Mouse (Mus musculus) left cerebral cortex, postnatal 36 days (tissue): ENCODE measurements around the gene Yipf1. TPM values are rescaled to one million over a fixed set of nuclear protein-coding genes. Genes with fewer than 3 reads are reported as not detected.

ENCODE experiments used
- DNase-seq, 2 experiments: peaks; one replicate each; pipeline ENCODE4 v3.0.0; 2021 to 2022; ENCODE audit warnings: low spot score in 2 of 2, mixed read lengths in 1 of 2
- intact Hi-C: fragments of 180-260 bp; cut with DNase I; formaldehyde crosslinking; loops from one replicate; pipeline ENCODE4 v1.15.1; 2025
- total RNA-seq, 2 experiments: library from RNA; stranded (reverse); gene quantifications; 2 replicates each; pipeline ENCODE4 v1.2.3; 2021

Gene Yipf1
- 10 to 100 TPM; 41.7 to 45.8 TPM for total RNA-seq

- DNase-seq = peak; percentile 84 to 87
- intact Hi-C loops = loop anchor here (2.0 kb wide), 1 partner anchor 61 kb away; the partner anchor contains the start of genes Hspb11 and Lrrc42
Measured at GRCm38 (mm10) chr4:107313690-107314478, at the start of gene Yipf1. Gene Yipf1, plus strand, starts transcription at chr4:107314363.

- intact Hi-C loops = no loop called here
- no peak for DNase-seq
Measured at GRCm38 (mm10) chr4:107273683-107274082, 40.5 kb upstream of the Yipf1 start.

- no peak for DNase-seq
- intact Hi-C loops = no loop called here
Measured at GRCm38 (mm10) chr4:107274511-107274910, 39.7 kb upstream of the Yipf1 start.

- no peak for DNase-seq
- intact Hi-C loops = no loop called here
Measured at GRCm38 (mm10) chr4:107278188-107278707, 35.9 kb upstream of the Yipf1 start.

GRCm38 (mm10) chr4:107280843-107281475 is 33.2 kb upstream of the Yipf1 start:
- intact Hi-C loops = no loop called here
- DNase-seq = no peak

GRCm38 (mm10) chr4:107285446-107286200 is 28.5 kb upstream of the Yipf1 start:
- intact Hi-C loops = no loop called here
- DNase-seq = no peak

- no peak for DNase-seq
- intact Hi-C loops = no loop called here
Measured at GRCm38 (mm10) chr4:107286386-107286785, 27.8 kb upstream of the Yipf1 start.

GRCm38 (mm10) chr4:107287517-107287916 is 26.6 kb upstream of the Yipf1 start:
- intact Hi-C loops = no loop called here
- no peak for DNase-seq

- peak; percentile 11 to 17 for DNase-seq
Measured at GRCm38 (mm10) chr4:107291611-107292272, 22.4 kb upstream of the Yipf1 start.

GRCm38 (mm10) chr4:107292273-107292662 is 21.9 kb upstream of the Yipf1 start:
- intact Hi-C loops = no loop called here
- no peak for DNase-seq

More at GRCm38 (mm10) chr4:107291611-107292272, 22.4 kb upstream of the Yipf1 start:
- intact Hi-C loops = no loop called here

- intact Hi-C loops = no loop called here
- DNase-seq = no peak
Measured at GRCm38 (mm10) chr4:107298071-107298606, 16.0 kb upstream of the Yipf1 start.

- no peak for DNase-seq
- intact Hi-C loops = no loop called here
Measured at GRCm38 (mm10) chr4:107299779-107300340, 14.3 kb upstream of the Yipf1 start.

- intact Hi-C loops = no loop called here
- no peak for DNase-seq
Measured at GRCm38 (mm10) chr4:107300371-107300770, 13.8 kb upstream of the Yipf1 start.

GRCm38 (mm10) chr4:107300902-107301555 is 13.1 kb upstream of the Yipf1 start:
- intact Hi-C loops = no loop called here

GRCm38 (mm10) chr4:107302221-107302620 is 11.9 kb upstream of the Yipf1 start:
- DNase-seq = no peak
- intact Hi-C loops = no loop called here

More at GRCm38 (mm10) chr4:107300902-107301555, 13.1 kb upstream of the Yipf1 start:
- no peak for DNase-seq

GRCm38 (mm10) chr4:107302832-107303231 is 11.3 kb upstream of the Yipf1 start:
- intact Hi-C loops = no loop called here
- DNase-seq = no peak

- intact Hi-C loops = no loop called here
- DNase-seq = no peak
Measured at GRCm38 (mm10) chr4:107303531-107303930, 10.6 kb upstream of the Yipf1 start.

- intact Hi-C loops = no loop called here
- DNase-seq = no peak
Measured at GRCm38 (mm10) chr4:107306966-107307365, 7.2 kb upstream of the Yipf1 start, which contains the start of gene Dio1. Gene Dio1, minus strand, starts transcription at chr4:107307169.
